ENCODE assay signal across 8 mouse cellular contexts in the genomic region with DNA sequence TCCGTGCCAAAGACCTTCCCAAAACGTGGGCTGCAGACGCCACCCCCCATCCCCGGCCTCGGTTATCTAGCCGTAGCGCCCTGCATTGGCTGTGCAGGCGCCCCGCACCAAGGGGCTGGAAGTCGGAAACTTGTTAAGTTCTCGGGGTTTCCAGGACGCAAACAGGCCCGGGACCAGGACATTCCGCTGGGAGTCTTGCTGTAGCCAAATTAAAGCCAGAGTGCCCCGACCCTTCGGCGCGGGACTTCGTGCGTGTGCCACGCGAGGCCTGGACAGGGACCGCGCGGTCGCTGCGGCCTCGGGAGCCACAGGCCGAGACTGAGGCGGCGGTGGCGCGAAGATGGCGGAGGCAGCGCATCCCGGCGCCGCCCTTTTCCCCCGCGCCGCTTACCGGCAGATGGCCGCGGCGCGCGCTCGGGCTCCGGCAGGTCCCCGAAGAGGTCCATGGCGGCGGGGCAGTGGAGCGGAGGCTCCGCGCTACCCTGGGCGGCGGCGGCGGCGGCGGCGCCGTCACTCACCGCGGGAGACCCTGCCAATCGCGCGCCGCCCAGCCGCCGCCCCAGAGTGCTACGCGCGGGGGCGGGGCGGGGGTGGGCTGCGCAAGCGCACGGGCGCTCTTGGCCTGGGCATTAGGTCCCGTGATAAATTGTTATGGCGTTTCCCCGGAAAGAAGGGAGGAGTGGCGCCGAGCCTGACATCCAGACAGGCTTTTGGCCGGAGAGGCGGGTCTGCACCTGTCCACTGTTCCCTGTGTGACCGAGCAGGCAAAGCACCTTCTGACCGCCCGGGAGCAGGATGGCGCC. TPM values are rescaled to one million over a fixed set of nuclear protein-coding genes. Genes with fewer than 3 reads are reported as not detected.
DNase-seq lines count a peak whose midpoint lies in the region; ATAC-seq and TF ChIP-seq lines count a peak whose summit lies in the region.

Gene Ilkap, minus strand, starts transcription at position 556 of the 803 bp plus-strand sequence.

- TF ChIP-seq POLR2A in kidney, adult 2 months (IDR thresholded peaks at IDR 0.05; ENCODE audit: low read depth, low read length), result peak; percentile 66
- 0 out of 2 replicates have a peak, but pooled peaks have one; percentile 36 for TF ChIP-seq POLR2A in limb, embryonic 14.5 days (IDR thresholded peaks at IDR 0.05; ENCODE audit: borderline replicate concordance, extremely low read depth, insufficient read depth, insufficient read length)

- peak; percentile 88 for DNase-seq in 3134 (ENCODE audit: extremely low read depth, insufficient read length, low spot score)
- peak; percentile 91 for DNase-seq in adrenal gland, postnatal 14 days
- DNase-seq in embryonic facial prominence, embryonic 11.5 days (ENCODE audit: low spot score), result peak; percentile 91
- peak; percentile 99 for DNase-seq in heart, adult 11 months
- DNase-seq in kidney, adult 2 months, result peak; percentile 91
- peak; percentile 87 for DNase-seq in limb, embryonic 14.5 days (ENCODE audit: low spot score)
- peak; percentile 91 for DNase-seq in midbrain, postnatal 0 days (ENCODE audit: low spot score)
- DNase-seq in spleen, postnatal 14 days (ENCODE audit: low spot score in 2 of 2), result peak; percentile 68 to 75

- under 1% methylated on average over 78 of the region's 91 CpGs for WGBS in embryonic facial prominence, embryonic 11.5 days
- WGBS in kidney, adult 2 months, result under 1% methylated on average over 91 of the region's 91 CpGs
- 2% methylated on average over 64 of the region's 91 CpGs for WGBS in limb, embryonic 14.5 days
- WGBS in midbrain, postnatal 0 days, result under 1% methylated on average over 56 of the region's 91 CpGs

- H3K27ac ChIP-seq in embryonic facial prominence, embryonic 11.5 days (replicated peaks; ENCODE audit: low read depth, low read length), result peak within 1 kb of the TSS; percentile 77
- H3K27ac ChIP-seq in kidney, adult 2 months (ENCODE audit: insufficient read depth, low read depth, low read length), result peak within 1 kb of the TSS; percentile 89
- H3K27ac ChIP-seq in limb, embryonic 14.5 days (replicated peaks; ENCODE audit: low read depth, low read length), result peak within 1 kb of the TSS; percentile 83
- peak within 1 kb of the TSS; percentile 92 for H3K27ac ChIP-seq in midbrain, postnatal 0 days (ENCODE audit: low read depth, low read length)

- peak within 1 kb of the TSS; percentile 54 for H3K4me3 ChIP-seq in embryonic facial prominence, embryonic 11.5 days (ENCODE audit: low read depth, low read length)
- H3K4me3 ChIP-seq in kidney, adult 2 months (ENCODE audit: insufficient read depth, low read depth, low read length), result peak within 1 kb of the TSS; percentile 95
- peak within 1 kb of the TSS; percentile 97 for H3K4me3 ChIP-seq in limb, embryonic 14.5 days (replicated peaks; ENCODE audit: low read length)
- peak within 1 kb of the TSS; percentile 89 for H3K4me3 ChIP-seq in midbrain, postnatal 0 days (ENCODE audit: low read depth, low read length)

- no peak for TF ChIP-seq CTCF in kidney, adult 2 months (conservative IDR thresholded peaks at IDR 0.05; ENCODE audit: insufficient read depth, insufficient read length, low read depth, low read length)
- no peak for TF ChIP-seq CTCF in midbrain, postnatal 0 days (IDR thresholded peaks at IDR 0.05)

- H3K4me1 ChIP-seq in embryonic facial prominence, embryonic 11.5 days (ENCODE audit: control insufficient read depth, insufficient read depth, low read length), result no peaks in the 10 kb centered on the region
- H3K4me1 ChIP-seq in kidney, adult 2 months (ENCODE audit: control insufficient read depth, insufficient read depth, low read length), result 0 out of 2 replicates have a peak, but pooled peaks cover 6% of the 10 kb centered on the region
- H3K4me1 ChIP-seq in limb, embryonic 14.5 days (ENCODE audit: control insufficient read depth, insufficient read depth, low read length), result peaks cover 13% of the 10 kb centered on the region
- peaks cover 10% of the 10 kb centered on the region; the same call in 1 of the 2 replicates for H3K4me1 ChIP-seq in midbrain, postnatal 0 days (ENCODE audit: insufficient read depth, low read length)

- no peaks in the 10 kb centered on the region for H3K9me3 ChIP-seq in embryonic facial prominence, embryonic 11.5 days (replicated peaks; ENCODE audit: control insufficient read depth, low read length)
- H3K9me3 ChIP-seq in limb, embryonic 14.5 days (ENCODE audit: control insufficient read depth, low read length), result no peaks in the 10 kb centered on the region
- H3K9me3 ChIP-seq in midbrain, postnatal 0 days (ENCODE audit: low read length), result no peaks in the 10 kb centered on the region

- H3K4me2 ChIP-seq in embryonic facial prominence, embryonic 11.5 days (ENCODE audit: low read depth, low read length), result peak within 1 kb of the TSS; percentile 79
- H3K4me2 ChIP-seq in limb, embryonic 14.5 days (replicated peaks; ENCODE audit: low read depth, low read length, severe bottlenecking), result peak within 1 kb of the TSS; percentile 60
- peak within 1 kb of the TSS; percentile 86 for H3K4me2 ChIP-seq in midbrain, postnatal 0 days (ENCODE audit: low read depth, low read length, poor library complexity, severe bottlenecking)

- H3K36me3 ChIP-seq in embryonic facial prominence, embryonic 11.5 days (replicated peaks; ENCODE audit: control insufficient read depth, insufficient read depth, low read depth, low read length), result no peaks in the 10 kb centered on the region
- H3K36me3 ChIP-seq in kidney, adult 2 months (ENCODE audit: control insufficient read depth, insufficient read depth, low read length), result no peaks in the 10 kb centered on the region
- peaks cover 5% of the 10 kb centered on the region for H3K36me3 ChIP-seq in limb, embryonic 14.5 days (ENCODE audit: control insufficient read depth, insufficient read depth, low read length)
- 0 out of 2 replicates have a peak, but pooled peaks cover 6% of the 10 kb centered on the region for H3K36me3 ChIP-seq in midbrain, postnatal 0 days (ENCODE audit: insufficient read depth, low read length)

- no peaks in the 10 kb centered on the region for H3K27me3 ChIP-seq in embryonic facial prominence, embryonic 11.5 days (ENCODE audit: control insufficient read depth, insufficient read depth, low read length)
- H3K27me3 ChIP-seq in kidney, adult 2 months (replicated peaks; ENCODE audit: control insufficient read depth, insufficient read depth, low read length), result no peaks in the 10 kb centered on the region
- H3K27me3 ChIP-seq in limb, embryonic 14.5 days (ENCODE audit: control insufficient read depth, insufficient read depth, low read length), result no peaks in the 10 kb centered on the region
- H3K27me3 ChIP-seq in midbrain, postnatal 0 days (ENCODE audit: insufficient read depth, low read length), result no peaks in the 10 kb centered on the region

- peak within 1 kb of the TSS; percentile 94 for H3K9ac ChIP-seq in embryonic facial prominence, embryonic 11.5 days (replicated peaks; ENCODE audit: low read length)
- peak within 1 kb of the TSS; percentile 94 for H3K9ac ChIP-seq in limb, embryonic 14.5 days (ENCODE audit: low read depth, low read length, severe bottlenecking)
- H3K9ac ChIP-seq in midbrain, postnatal 0 days (replicated peaks; ENCODE audit: low read length, poor library complexity, severe bottlenecking), result peak within 1 kb of the TSS; percentile 80

- ATAC-seq in embryonic facial prominence, embryonic 11.5 days (replicated peaks; ENCODE audit: insufficient number of reproducible peaks, low FRiP score, low TSS enrichment, low read depth), result peak; percentile 94
- peak; percentile 96 for ATAC-seq in limb, embryonic 14.5 days (ENCODE audit: low FRiP score, low read depth)
- peak; percentile 95 for ATAC-seq in midbrain, postnatal 0 days (ENCODE audit: low FRiP score)

RNA-seq across cellular contexts. Expression of gene Ilkap, which starts in this region (rescaled TPM):
- total RNA-seq in adrenal gland, postnatal 14 days (2021), result 99.4 and 110 TPM in 2 replicates
- 178 and 193 TPM in 2 replicates for polyA plus RNA-seq in embryonic facial prominence, embryonic 11.5 days (2014; fragmentation: Nextera tagmentation; extraction: Ambion mirVana)
- 42.6 and 47.9 TPM in 2 replicates for polyA plus RNA-seq in kidney, adult 2 months (2012; rRNA removed)
- 130 and 142 TPM in 2 replicates for polyA plus RNA-seq in limb, embryonic 14.5 days (2012; rRNA removed)
- polyA plus RNA-seq in limb, embryonic 14.5 days (2014; fragmentation: Nextera tagmentation; extraction: Ambion mirVana), result 140 and 158 TPM in 2 replicates
- total RNA-seq in midbrain, postnatal 0 days (2014; rRNA removed), result 58.5 and 97.5 TPM in 2 replicates
- polyA plus RNA-seq in midbrain, postnatal 0 days (2015; fragmentation: Nextera tagmentation; extraction: Ambion mirVana), result 114 and 116 TPM in 2 replicates

Comparison
In these comparisons a context has a peak if more than half of its experiments do, and no peak if none do; other contexts are left out.
1. Peak in every context shown above with its lines: DNase-seq, ATAC-seq, H3K4me3 ChIP-seq and H3K27ac ChIP-seq.